Mouse (Mus musculus): ENCODE results near the gene Rhag. TPM values are rescaled to one million over a fixed set of nuclear protein-coding genes. Genes with fewer than 3 reads are reported as not detected.

Rhag gene
- total and polyA plus RNA-seq, 3 experiments = 17.8 to 91.3 TPM; not detected in 1

- H3K9me3 ChIP-seq (replicated peaks; ENCODE audit: insufficient read depth, low read length) = no peaks in the 10 kb centered on the region
- TF ChIP-seq RAD21 (IDR thresholded peaks at IDR 0.05; ENCODE audit: low read depth, low read length) = no peak
- TF ChIP-seq EP300 (IDR thresholded peaks at IDR 0.05; ENCODE audit: low read depth in 1 of 2, low read length in 2 of 2) = peak; percentile 88 to 90
- TF ChIP-seq ZNF384 (IDR thresholded peaks at IDR 0.05; ENCODE audit: low read depth, low read length) = peak; percentile 68
- TF ChIP-seq SIN3A (IDR thresholded peaks at IDR 0.05; ENCODE audit: low read length) = peak; percentile 66
- peak; percentile 74 for TF ChIP-seq ELF1 (IDR thresholded peaks at IDR 0.05; ENCODE audit: low read depth, low read length)
- TF ChIP-seq ETS1 (IDR thresholded peaks at IDR 0.05; ENCODE audit: low read depth, low read length) = peak; percentile 85
- no peak for TF ChIP-seq TAL1 (IDR thresholded peaks at IDR 0.05; ENCODE audit: low read length)
- no peak for TF ChIP-seq SMC3 (IDR thresholded peaks at IDR 0.05; ENCODE audit: low read depth, low read length)
- TF ChIP-seq GATA1 (IDR thresholded peaks at IDR 0.05; ENCODE audit: low read depth, low read length) = peak; percentile 91
- no peak for TF ChIP-seq ZKSCAN1 (IDR thresholded peaks at IDR 0.05; ENCODE audit: low read depth, low read length)
- TF ChIP-seq TBP (IDR thresholded peaks at IDR 0.05; ENCODE audit: low read depth, low read length) = peak; percentile 55; the same call in 1 of the 2 replicates
- no peak for TF ChIP-seq MAFK (IDR thresholded peaks at IDR 0.05; ENCODE audit: borderline replicate concordance, low read depth, low read length)
- TF ChIP-seq HCFC1 (IDR thresholded peaks at IDR 0.05; ENCODE audit: low read depth, low read length) = no peak; the same call in 1 of the 2 replicates
- TF ChIP-seq MAX (IDR thresholded peaks at IDR 0.05; ENCODE audit: low read length) = no peak
- TF ChIP-seq RCOR1 (IDR thresholded peaks at IDR 0.05; ENCODE audit: low read depth, low read length) = peak; percentile 80
- 0 out of 2 replicates have a peak, but pooled peaks have one; percentile 23 for TF ChIP-seq MYC (IDR thresholded peaks at IDR 0.05; ENCODE audit: low read depth, low read length)
- H3K9ac ChIP-seq (ENCODE audit: control insufficient read depth, low read depth, low read length, poor library complexity, severe bottlenecking) = peak overlapping the region; percentile 71
- H3K36me3 ChIP-seq (ENCODE audit: control insufficient read depth in 1 of 2, insufficient read depth in 2 of 2, low read length in 2 of 2) = peaks cover 0 to 56% of the 10 kb centered on the region in 2 experiments; a peak in 2 of 4 replicates
- peak overlapping the region; percentile 46 to 56 for H3K4me3 ChIP-seq (ENCODE audit: control insufficient read depth in 1 of 2, insufficient read depth in 1 of 2, low read depth in 2 of 2, low read length in 2 of 2)
- H3K27ac ChIP-seq (ENCODE audit: control insufficient read depth, low read depth, low read length) = peak overlapping the region; percentile 97
- DNase-seq (ENCODE audit: low read depth, low spot score) = peak; percentile 91
- no peaks in the 10 kb centered on the region for H3K27me3 ChIP-seq (ENCODE audit: control insufficient read depth in 1 of 2, insufficient read depth in 2 of 2, low read length in 2 of 2)
- H3K4me1 ChIP-seq (ENCODE audit: control insufficient read depth in 1 of 2, insufficient read depth in 2 of 2, low read length in 2 of 2) = peaks cover 30 to 36% of the 10 kb centered on the region in 2 experiments
- no peaks in the 10 kb centered on the region for H3K79me2 ChIP-seq (ENCODE audit: control insufficient read depth, insufficient read depth, low read length, poor library complexity)
These were observed 62.7 kb downstream of the Rhag start for GRCm38 (mm10) chr17:40873582-40874011.

GRCm38 (mm10) chr17:40874701-40875100, 63.8 kb downstream of the Rhag start:
- H3K36me3 ChIP-seq (ENCODE audit: control insufficient read depth in 1 of 2, insufficient read depth in 2 of 2, low read length in 2 of 2) = peaks cover 0 to 49% of the 10 kb centered on the region in 2 experiments; a peak in 2 of 4 replicates
- H3K9ac ChIP-seq (ENCODE audit: control insufficient read depth, low read depth, low read length, poor library complexity, severe bottlenecking) = no peak overlapping the region
- no peak for TF ChIP-seq MAZ (IDR thresholded peaks at IDR 0.05; ENCODE audit: low read depth, low read length)
- no peak for TF ChIP-seq ELF1 (IDR thresholded peaks at IDR 0.05; ENCODE audit: low read depth, low read length)
- no peak for TF ChIP-seq UBTF (IDR thresholded peaks at IDR 0.05; ENCODE audit: borderline replicate concordance, insufficient read depth, low read depth, low read length)
- no peak for TF ChIP-seq SMC3 (IDR thresholded peaks at IDR 0.05; ENCODE audit: low read depth, low read length)
- no peak for TF ChIP-seq TCF12 (IDR thresholded peaks at IDR 0.05; ENCODE audit: low read depth, low read length)
- TF ChIP-seq NRF1 (IDR thresholded peaks at IDR 0.05; ENCODE audit: insufficient read depth, low read depth, low read length, poor library complexity, severe bottlenecking) = no peak
- no peak for TF ChIP-seq MXI1 (IDR thresholded peaks at IDR 0.05; ENCODE audit: low read depth, low read length)
- TF ChIP-seq ETS1 (IDR thresholded peaks at IDR 0.05; ENCODE audit: low read depth, low read length) = peak; percentile 48; the same call in 1 of the 2 replicates
- H3K27ac ChIP-seq (ENCODE audit: control insufficient read depth, low read depth, low read length) = no peak overlapping the region
- no peak overlapping the region for H3K4me3 ChIP-seq (ENCODE audit: control insufficient read depth in 1 of 2, insufficient read depth in 1 of 2, low read depth in 2 of 2, low read length in 2 of 2)
- H3K79me2 ChIP-seq (ENCODE audit: control insufficient read depth, insufficient read depth, low read length, poor library complexity) = peaks cover 2% of the 10 kb centered on the region; the same call in 1 of the 2 replicates
- H3K27me3 ChIP-seq (ENCODE audit: control insufficient read depth in 1 of 2, insufficient read depth in 2 of 2, low read length in 2 of 2) = no peaks in the 10 kb centered on the region
- peaks cover 24 to 30% of the 10 kb centered on the region in 2 experiments for H3K4me1 ChIP-seq (ENCODE audit: control insufficient read depth in 1 of 2, insufficient read depth in 2 of 2, low read length in 2 of 2)
- H3K9me3 ChIP-seq (replicated peaks; ENCODE audit: insufficient read depth, low read length) = no peaks in the 10 kb centered on the region
- DNase-seq (ENCODE audit: low read depth, low spot score) = peak; percentile 68

Data from MEL (cell line).